Mouse (Mus musculus): ENCODE results near the gene Gm2001. TPM values are rescaled to one million over a fixed set of nuclear protein-coding genes. Genes with fewer than 3 reads are reported as not detected.

The Gm2001 gene
- polyA plus RNA-seq (2012; rRNA removed; ENCODE audit: low replicate concordance) = not detected in 2 replicates

GRCm38 (mm10) chr12:87842239-87842638 is at the start of gene Gm2001:
TSS of gene Gm2001 (minus strand) at chr12:87842339.

DNA sequence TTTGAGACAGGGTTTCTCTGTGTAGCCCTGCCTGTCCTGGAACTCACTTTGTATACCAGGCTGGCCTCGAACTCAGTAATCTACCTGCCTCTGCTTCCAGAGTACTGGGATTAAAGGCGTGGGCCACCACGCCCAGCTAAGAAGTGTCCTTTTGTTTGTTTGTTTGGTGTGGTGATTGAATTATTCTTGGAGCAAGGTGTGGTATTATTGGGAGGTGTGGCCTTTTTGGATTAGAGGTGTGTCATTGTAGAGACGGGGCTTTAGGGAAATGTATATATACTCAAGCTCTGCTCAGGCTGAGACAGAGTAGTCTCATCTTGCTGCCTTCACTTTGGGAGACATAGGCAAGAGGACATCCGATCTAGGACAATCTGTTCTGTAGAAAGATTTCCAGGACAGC is 31.6 kb upstream of the Gm2001 start, which contains the start of gene Gm2016:
Gm2016 (plus strand) TSS at position 301 of the 400 bp plus-strand sequence.

DNA sequence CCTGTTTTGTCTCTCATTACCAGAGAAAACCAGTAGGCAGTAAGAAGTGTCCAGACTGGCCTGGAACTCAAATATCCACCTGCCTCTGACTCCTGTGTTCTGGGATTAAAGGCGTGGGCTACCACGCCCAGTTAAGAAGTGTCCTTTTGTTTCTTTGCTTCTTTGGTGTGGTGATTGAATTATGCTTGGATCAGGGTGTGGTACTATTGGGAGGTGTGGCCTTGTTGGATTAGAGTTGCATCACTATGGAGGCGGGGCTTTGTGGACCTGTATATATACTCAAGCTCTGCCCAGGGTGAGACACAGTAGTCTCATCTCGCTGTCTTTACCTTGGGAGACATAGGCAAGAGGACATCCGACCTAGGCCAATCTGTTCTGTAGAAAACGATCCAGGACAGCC is 25.9 kb downstream of the Gm2001 start, which contains the start of gene BB287469:
BB287469 (plus strand) TSS at position 301 of the 400 bp plus-strand sequence.

GRCm38 (mm10) chr12:87795212-87795611 is 46.9 kb downstream of the Gm2001 start, which contains the start of gene Gm21936:
TSS of gene Gm21936 (plus strand) at chr12:87795512.

Other genes with a start within 250 kb of the Gm2001 start
- not detected in 2 replicates for gene Oog1, start 239.7 kb downstream of the Gm2001 start, polyA plus RNA-seq (2012; rRNA removed; ENCODE audit: low replicate concordance)
- gene Gm4027, start 223.5 kb downstream of the Gm2001 start, polyA plus RNA-seq (2012; rRNA removed; ENCODE audit: low replicate concordance) = not detected in 2 replicates
- gene Gm16381, start 197.7 kb downstream of the Gm2001 start, polyA plus RNA-seq (2012; rRNA removed; ENCODE audit: low replicate concordance) = not detected in 2 replicates
- gene Gm21319, start 66.6 kb downstream of the Gm2001 start, polyA plus RNA-seq (2012; rRNA removed; ENCODE audit: low replicate concordance) = not detected in 2 replicates
- not detected in 2 replicates for gene Gm21936, start 46.8 kb downstream of the Gm2001 start, polyA plus RNA-seq (2012; rRNA removed; ENCODE audit: low replicate concordance)
- gene BB287469, start 25.8 kb downstream of the Gm2001 start, polyA plus RNA-seq (2012; rRNA removed; ENCODE audit: low replicate concordance) = not detected in 2 replicates
- gene Gm2016, start 31.7 kb upstream of the Gm2001 start, polyA plus RNA-seq (2012; rRNA removed; ENCODE audit: low replicate concordance) = not detected in 2 replicates
- not detected in 2 replicates for gene Gm2022, start 53.0 kb upstream of the Gm2001 start, polyA plus RNA-seq (2012; rRNA removed; ENCODE audit: low replicate concordance)
- gene Gm2035, start 77.5 kb upstream of the Gm2001 start, polyA plus RNA-seq (2012; rRNA removed; ENCODE audit: low replicate concordance) = not detected in 2 replicates
- gene Gm2042, start 111.7 kb upstream of the Gm2001 start, polyA plus RNA-seq (2012; rRNA removed; ENCODE audit: low replicate concordance) = not detected in 2 replicates
- gene Gm2075, start 169.5 kb upstream of the Gm2001 start, polyA plus RNA-seq (2012; rRNA removed; ENCODE audit: low replicate concordance) = not detected in 2 replicates
- not detected in 2 replicates for gene Gm6803, start 176.4 kb upstream of the Gm2001 start, polyA plus RNA-seq (2012; rRNA removed; ENCODE audit: low replicate concordance)
- not detected in 2 replicates for gene Gm2056, start 184.7 kb upstream of the Gm2001 start, polyA plus RNA-seq (2012; rRNA removed; ENCODE audit: low replicate concordance)
- gene Gm16368, start 241.4 kb upstream of the Gm2001 start, polyA plus RNA-seq (2012; rRNA removed; ENCODE audit: low replicate concordance) = not detected in 2 replicates

Measured in mammary gland, adult 2 months (tissue).